Mouse (Mus musculus): Measurements from ENCODE around the gene Frmd4a. TPM values are rescaled to one million over a fixed set of nuclear protein-coding genes. Genes with fewer than 3 reads are reported as not detected.
"Not testable (repeated sequence)": the region's sequence is repeated elsewhere in the genome, so short reads cannot be mapped to it uniquely, and the experiment has no call there.

Gene Frmd4a
- total and polyA plus RNA-seq, 3 experiments = 32.6 to 55.7 (median 43.6) TPM

- Histone ChIP-seq H3K4me3 (ENCODE audit: low read depth, low read length) (no peak overlapping the region), H3K27me3 (ENCODE audit: insufficient read depth, low read length) (no peaks in the 10 kb centered on the region), H3K9me3 (replicated peaks) (no peaks in the 10 kb centered on the region), H3K36me3 (replicated peaks) (no peaks in the 10 kb centered on the region), H3K4me1 (ENCODE audit: insufficient read depth, low read depth, low read length) (peaks cover 81% of the 10 kb centered on the region)
- ATAC-seq (ENCODE audit: extremely low read depth, insufficient number of reproducible peaks, low FRiP score, poor library complexity, severe bottlenecking) (no peak), DNase-seq (ENCODE audit: low spot score) (no peak)
- TF ChIP-seq POLR2AphosphoS5 (IDR thresholded peaks at IDR 0.05; ENCODE audit: insufficient replicate concordance, low read depth, low read length) (no peak), GATA1 (IDR thresholded peaks at IDR 0.05; ENCODE audit: borderline replicate concordance, low read length) (no peak), GATA2 (IDR thresholded peaks at IDR 0.05; ENCODE audit: borderline replicate concordance, low read depth, low read length) (no peak), TAL1 (conservative IDR thresholded peaks at IDR 0.05; ENCODE audit: low read depth, low read length) (no peak), CTCF (IDR thresholded peaks at IDR 0.05; ENCODE audit: low read depth, low read length) (no peak)
Observed at GRCm38 (mm10) chr2:4556188-4556587, 538.7 kb downstream of the Frmd4a start.

- DNase-seq (ENCODE audit: low spot score) (peak; percentile 24), ATAC-seq (ENCODE audit: extremely low read depth, insufficient number of reproducible peaks, low FRiP score, poor library complexity, severe bottlenecking) (no peak)
- Histone ChIP-seq H3K4me3 (ENCODE audit: low read depth, low read length) (no peak overlapping the region; the same call in 1 of the 2 replicates), H3K36me3 (replicated peaks) (no peaks in the 10 kb centered on the region), H3K4me1 (ENCODE audit: insufficient read depth, low read depth, low read length) (peaks cover 80% of the 10 kb centered on the region), H3K9me3 (replicated peaks) (no peaks in the 10 kb centered on the region), H3K27me3 (ENCODE audit: insufficient read depth, low read length) (no peaks in the 10 kb centered on the region)
- no peak for TF ChIP-seq GATA1 (IDR thresholded peaks at IDR 0.05; ENCODE audit: borderline replicate concordance, low read length)
- no peak for TF ChIP-seq TAL1 (conservative IDR thresholded peaks at IDR 0.05; ENCODE audit: low read depth, low read length)
- no peak for TF ChIP-seq CTCF (IDR thresholded peaks at IDR 0.05; ENCODE audit: low read depth, low read length)
- TF ChIP-seq GATA2 (IDR thresholded peaks at IDR 0.05; ENCODE audit: borderline replicate concordance, low read depth, low read length) = no peak
- TF ChIP-seq POLR2AphosphoS5 (IDR thresholded peaks at IDR 0.05; ENCODE audit: insufficient replicate concordance, low read depth, low read length) = no peak
Observed at GRCm38 (mm10) chr2:4557028-4557427, 539.5 kb downstream of the Frmd4a start.

GRCm38 (mm10) chr2:4557466-4557865 lies 539.9 kb downstream of the Frmd4a start:
- H3K4me3 ChIP-seq (ENCODE audit: low read depth, low read length) = no peak overlapping the region; the same call in 1 of the 2 replicates
- no peak for DNase-seq (ENCODE audit: low spot score)

GRCm38 (mm10) chr2:4558651-4559203 lies 541.2 kb downstream of the Frmd4a start:
- no peak for TF ChIP-seq TAL1 (conservative IDR thresholded peaks at IDR 0.05; ENCODE audit: low read depth, low read length)
- no peak for TF ChIP-seq CTCF (IDR thresholded peaks at IDR 0.05; ENCODE audit: low read depth, low read length)
- no peak for TF ChIP-seq GATA1 (IDR thresholded peaks at IDR 0.05; ENCODE audit: borderline replicate concordance, low read length)
- no peak for TF ChIP-seq POLR2AphosphoS5 (IDR thresholded peaks at IDR 0.05; ENCODE audit: insufficient replicate concordance, low read depth, low read length)
- TF ChIP-seq GATA2 (IDR thresholded peaks at IDR 0.05; ENCODE audit: borderline replicate concordance, low read depth, low read length) = no peak
- peaks cover 11% of the 10 kb centered on the region for H3K36me3 ChIP-seq (replicated peaks)
- peak overlapping the region; percentile 79 for H3K4me3 ChIP-seq (ENCODE audit: low read depth, low read length)
- peaks cover 78% of the 10 kb centered on the region for H3K4me1 ChIP-seq (ENCODE audit: insufficient read depth, low read depth, low read length)
- H3K27me3 ChIP-seq (ENCODE audit: insufficient read depth, low read length) = no peaks in the 10 kb centered on the region
- H3K9me3 ChIP-seq (replicated peaks) = no peaks in the 10 kb centered on the region
- ATAC-seq (ENCODE audit: extremely low read depth, insufficient number of reproducible peaks, low FRiP score, poor library complexity, severe bottlenecking) = no peak
- no peak for DNase-seq (ENCODE audit: low spot score)

More at GRCm38 (mm10) chr2:4557466-4557865, 539.9 kb downstream of the Frmd4a start:
- no peak for ATAC-seq (ENCODE audit: extremely low read depth, insufficient number of reproducible peaks, low FRiP score, poor library complexity, severe bottlenecking)
- H3K4me1 ChIP-seq (ENCODE audit: insufficient read depth, low read depth, low read length) = peaks cover 80% of the 10 kb centered on the region
- no peak for TF ChIP-seq GATA2 (IDR thresholded peaks at IDR 0.05; ENCODE audit: borderline replicate concordance, low read depth, low read length)
- TF ChIP-seq CTCF (IDR thresholded peaks at IDR 0.05; ENCODE audit: low read depth, low read length) = no peak
- TF ChIP-seq POLR2AphosphoS5 (IDR thresholded peaks at IDR 0.05; ENCODE audit: insufficient replicate concordance, low read depth, low read length) = no peak
- TF ChIP-seq GATA1 (IDR thresholded peaks at IDR 0.05; ENCODE audit: borderline replicate concordance, low read length) = no peak
- no peak for TF ChIP-seq TAL1 (conservative IDR thresholded peaks at IDR 0.05; ENCODE audit: low read depth, low read length)
- H3K9me3 ChIP-seq (replicated peaks) = no peaks in the 10 kb centered on the region
- H3K36me3 ChIP-seq (replicated peaks) = peaks cover 4% of the 10 kb centered on the region
- no peaks in the 10 kb centered on the region for H3K27me3 ChIP-seq (ENCODE audit: insufficient read depth, low read length)

GRCm38 (mm10) chr2:4559211-4559882 lies 541.8 kb downstream of the Frmd4a start:
- Histone ChIP-seq H3K27me3 (ENCODE audit: insufficient read depth, low read length) (no peaks in the 10 kb centered on the region), H3K4me3 (ENCODE audit: low read depth, low read length) (peak overlapping the region; percentile 79), H3K4me1 (ENCODE audit: insufficient read depth, low read depth, low read length) (peaks cover 79% of the 10 kb centered on the region), H3K36me3 (replicated peaks) (peaks cover 16% of the 10 kb centered on the region), H3K9me3 (replicated peaks) (no peaks in the 10 kb centered on the region)
- ATAC-seq (ENCODE audit: extremely low read depth, insufficient number of reproducible peaks, low FRiP score, poor library complexity, severe bottlenecking) (peak; percentile 54), DNase-seq (ENCODE audit: low spot score) (peak; percentile 33)
- no peak for TF ChIP-seq GATA1 (IDR thresholded peaks at IDR 0.05; ENCODE audit: borderline replicate concordance, low read length)
- no peak for TF ChIP-seq TAL1 (conservative IDR thresholded peaks at IDR 0.05; ENCODE audit: low read depth, low read length)
- TF ChIP-seq GATA2 (IDR thresholded peaks at IDR 0.05; ENCODE audit: borderline replicate concordance, low read depth, low read length) = no peak
- no peak for TF ChIP-seq CTCF (IDR thresholded peaks at IDR 0.05; ENCODE audit: low read depth, low read length)
- no peak for TF ChIP-seq POLR2AphosphoS5 (IDR thresholded peaks at IDR 0.05; ENCODE audit: insufficient replicate concordance, low read depth, low read length)

- ATAC-seq (ENCODE audit: extremely low read depth, insufficient number of reproducible peaks, low FRiP score, poor library complexity, severe bottlenecking) (no peak), DNase-seq (ENCODE audit: low spot score) (no peak)
- no peaks in the 10 kb centered on the region for H3K9me3 ChIP-seq (replicated peaks)
- no peak for TF ChIP-seq GATA1 (IDR thresholded peaks at IDR 0.05; ENCODE audit: borderline replicate concordance, low read length)
- TF ChIP-seq GATA2 (IDR thresholded peaks at IDR 0.05; ENCODE audit: borderline replicate concordance, low read depth, low read length) = no peak
- TF ChIP-seq POLR2AphosphoS5 (IDR thresholded peaks at IDR 0.05; ENCODE audit: insufficient replicate concordance, low read depth, low read length) = no peak
- TF ChIP-seq CTCF (IDR thresholded peaks at IDR 0.05; ENCODE audit: low read depth, low read length) = no peak
- TF ChIP-seq TAL1 (conservative IDR thresholded peaks at IDR 0.05; ENCODE audit: low read depth, low read length) = no peak
- H3K36me3 ChIP-seq (replicated peaks) = peaks cover 22% of the 10 kb centered on the region
- H3K27me3 ChIP-seq (ENCODE audit: insufficient read depth, low read length) = no peaks in the 10 kb centered on the region
- H3K4me1 ChIP-seq (ENCODE audit: insufficient read depth, low read depth, low read length) = peaks cover 80% of the 10 kb centered on the region
- H3K4me3 ChIP-seq (ENCODE audit: low read depth, low read length) = peak overlapping the region; percentile 79
Observed at GRCm38 (mm10) chr2:4559883-4560247, 542.3 kb downstream of the Frmd4a start.

GRCm38 (mm10) chr2:4560516-4560915 lies 543.0 kb downstream of the Frmd4a start:
- Histone ChIP-seq H3K36me3 (replicated peaks) (peaks cover 28% of the 10 kb centered on the region), H3K4me1 (ENCODE audit: insufficient read depth, low read depth, low read length) (peaks cover 77% of the 10 kb centered on the region), H3K4me3 (ENCODE audit: low read depth, low read length) (peak overlapping the region; percentile 79)
- not testable (repeated sequence) for H3K27me3 ChIP-seq (ENCODE audit: insufficient read depth, low read length); H3K9me3 ChIP-seq (replicated peaks); DNase-seq (ENCODE audit: low spot score); ATAC-seq (ENCODE audit: extremely low read depth, insufficient number of reproducible peaks, low FRiP score, poor library complexity, severe bottlenecking)

All from G1E (cell line).